Mouse (Mus musculus): ENCODE data around the gene Chst14. TPM values are rescaled to one million over a fixed set of nuclear protein-coding genes. Genes with fewer than 3 reads are reported as not detected.

The Chst14 gene
- polyA plus RNA-seq, 1 experiment from 2014 or later = 25.1 TPM

- H3K36me3 ChIP-seq (ENCODE audit: insufficient read depth, low read length) = 0 out of 2 replicates have a peak, but pooled peaks cover 11% of the 10 kb centered on the region
- no peak for TF ChIP-seq CTCF (IDR thresholded peaks at IDR 0.05; ENCODE audit: low read depth)
- H3K9ac ChIP-seq (ENCODE audit: low read depth, low read length) = peak overlapping the region; percentile 88
- ATAC-seq (replicated peaks; ENCODE audit: low FRiP score, low read depth) (peak; percentile 58), DNase-seq (ENCODE audit: low spot score) (no peak)
- no peaks in the 10 kb centered on the region for H3K9me3 ChIP-seq (replicated peaks; ENCODE audit: low read length)
- H3K27ac ChIP-seq = peak overlapping the region; percentile 52; the same call in 1 of the 2 replicates
- 0% methylated on average over 6 of the region's 6 CpGs for WGBS
- peaks cover 6% of the 10 kb centered on the region for H3K4me1 ChIP-seq (replicated peaks; ENCODE audit: insufficient read depth, low read length)
- peak overlapping the region; percentile 94 for H3K4me2 ChIP-seq (ENCODE audit: low read length)
- H3K4me3 ChIP-seq (replicated peaks; ENCODE audit: low read depth, low read length) = peak overlapping the region; percentile 75
- H3K27me3 ChIP-seq (ENCODE audit: insufficient read depth, low read length) = no peaks in the 10 kb centered on the region
Observed at GRCm38 (mm10) chr2:118925952-118926351, 344 bp upstream of the Chst14 start.

GRCm38 (mm10) chr2:118926998-118927739 lies 873 bp downstream of the Chst14 start:
- peak; percentile 48 for DNase-seq (ENCODE audit: low spot score)
- H3K27ac ChIP-seq = peak overlapping the region; percentile 54
- WGBS = 28% methylated on average over 31 of the region's 31 CpGs

GRCm38 (mm10) chr2:118941341-118941740 lies 15.0 kb downstream of the Chst14 start:
- H3K9me3 ChIP-seq (replicated peaks; ENCODE audit: low read length) = no peaks in the 10 kb centered on the region
- no peak for DNase-seq (ENCODE audit: low spot score)
- H3K9ac ChIP-seq (ENCODE audit: low read depth, low read length) = no peak overlapping the region
- H3K27ac ChIP-seq = no peak overlapping the region
- no peaks in the 10 kb centered on the region for H3K4me1 ChIP-seq (replicated peaks; ENCODE audit: insufficient read depth, low read length)
- no peaks in the 10 kb centered on the region for H3K27me3 ChIP-seq (ENCODE audit: insufficient read depth, low read length)
- 63% methylated on average over 7 of the region's 7 CpGs for WGBS
- no peak overlapping the region for H3K4me2 ChIP-seq (ENCODE audit: low read length)
- no peak overlapping the region for H3K4me3 ChIP-seq (replicated peaks; ENCODE audit: low read depth, low read length)
- H3K36me3 ChIP-seq (ENCODE audit: insufficient read depth, low read length) = no peaks in the 10 kb centered on the region
- no peak for TF ChIP-seq CTCF (IDR thresholded peaks at IDR 0.05; ENCODE audit: low read depth)
- no peak for ATAC-seq (replicated peaks; ENCODE audit: low FRiP score, low read depth)

More at GRCm38 (mm10) chr2:118926998-118927739, 873 bp downstream of the Chst14 start:
- Histone ChIP-seq H3K4me3 (replicated peaks; ENCODE audit: low read depth, low read length) (peak overlapping the region; percentile 75), H3K4me2 (ENCODE audit: low read length) (peak overlapping the region; percentile 94), H3K4me1 (replicated peaks; ENCODE audit: insufficient read depth, low read length) (peaks cover 6% of the 10 kb centered on the region), H3K9ac (ENCODE audit: low read depth, low read length) (peak overlapping the region; percentile 88), H3K36me3 (ENCODE audit: insufficient read depth, low read length) (0 out of 2 replicates have a peak, but pooled peaks cover 9% of the 10 kb centered on the region), H3K27me3 (ENCODE audit: insufficient read depth, low read length) (no peaks in the 10 kb centered on the region), H3K9me3 (replicated peaks; ENCODE audit: low read length) (no peaks in the 10 kb centered on the region)
- ATAC-seq (replicated peaks; ENCODE audit: low FRiP score, low read depth) = no peak
- no peak for TF ChIP-seq CTCF (IDR thresholded peaks at IDR 0.05; ENCODE audit: low read depth)

- no peak overlapping the region for H3K9ac ChIP-seq (ENCODE audit: low read depth, low read length)
- no peak overlapping the region for H3K27ac ChIP-seq
- no peak for TF ChIP-seq CTCF (IDR thresholded peaks at IDR 0.05; ENCODE audit: low read depth)
- no peak for DNase-seq (ENCODE audit: low spot score)
- no peaks in the 10 kb centered on the region for H3K4me1 ChIP-seq (replicated peaks; ENCODE audit: insufficient read depth, low read length)
- H3K4me2 ChIP-seq (ENCODE audit: low read length) = no peak overlapping the region
- no peaks in the 10 kb centered on the region for H3K9me3 ChIP-seq (replicated peaks; ENCODE audit: low read length)
- no peak overlapping the region for H3K4me3 ChIP-seq (replicated peaks; ENCODE audit: low read depth, low read length)
- H3K27me3 ChIP-seq (ENCODE audit: insufficient read depth, low read length) = no peaks in the 10 kb centered on the region
- no peak for ATAC-seq (replicated peaks; ENCODE audit: low FRiP score, low read depth)
- H3K36me3 ChIP-seq (ENCODE audit: insufficient read depth, low read length) = no peaks in the 10 kb centered on the region
- 93% methylated on average over 6 of the region's 6 CpGs for WGBS
Observed at GRCm38 (mm10) chr2:118943232-118943631, 16.9 kb downstream of the Chst14 start.

- no peak for TF ChIP-seq CTCF (IDR thresholded peaks at IDR 0.05; ENCODE audit: low read depth)
- no peak for DNase-seq (ENCODE audit: low spot score)
- H3K36me3 ChIP-seq (ENCODE audit: insufficient read depth, low read length) = no peaks in the 10 kb centered on the region
- no peak for ATAC-seq (replicated peaks; ENCODE audit: low FRiP score, low read depth)
- no peak overlapping the region for H3K27ac ChIP-seq
- H3K4me3 ChIP-seq (replicated peaks; ENCODE audit: low read depth, low read length) = no peak overlapping the region
- H3K4me1 ChIP-seq (replicated peaks; ENCODE audit: insufficient read depth, low read length) = no peaks in the 10 kb centered on the region
- no peaks in the 10 kb centered on the region for H3K27me3 ChIP-seq (ENCODE audit: insufficient read depth, low read length)
- no peak overlapping the region for H3K9ac ChIP-seq (ENCODE audit: low read depth, low read length)
- no peaks in the 10 kb centered on the region for H3K9me3 ChIP-seq (replicated peaks; ENCODE audit: low read length)
- H3K4me2 ChIP-seq (ENCODE audit: low read length) = no peak overlapping the region
- 77% methylated on average over 4 of the region's 4 CpGs for WGBS
Observed at GRCm38 (mm10) chr2:118948818-118949217, 22.5 kb downstream of the Chst14 start.

GRCm38 (mm10) chr2:118949699-118950098 lies 23.4 kb downstream of the Chst14 start:
- H3K9ac ChIP-seq (ENCODE audit: low read depth, low read length) = no peak overlapping the region
- no peak overlapping the region for H3K27ac ChIP-seq
- TF ChIP-seq CTCF (IDR thresholded peaks at IDR 0.05; ENCODE audit: low read depth) = no peak
- no peaks in the 10 kb centered on the region for H3K9me3 ChIP-seq (replicated peaks; ENCODE audit: low read length)
- ATAC-seq (replicated peaks; ENCODE audit: low FRiP score, low read depth) (no peak), DNase-seq (ENCODE audit: low spot score) (no peak)
- no peaks in the 10 kb centered on the region for H3K4me1 ChIP-seq (replicated peaks; ENCODE audit: insufficient read depth, low read length)
- no peak overlapping the region for H3K4me3 ChIP-seq (replicated peaks; ENCODE audit: low read depth, low read length)
- no peak overlapping the region for H3K4me2 ChIP-seq (ENCODE audit: low read length)
- 80% methylated on average over 3 of the region's 3 CpGs for WGBS
- H3K27me3 ChIP-seq (ENCODE audit: insufficient read depth, low read length) = no peaks in the 10 kb centered on the region
- no peaks in the 10 kb centered on the region for H3K36me3 ChIP-seq (ENCODE audit: insufficient read depth, low read length)

All from kidney, postnatal 0 days (tissue).